Mouse (Mus musculus) cerebellum, postnatal 10 days (tissue): ENCODE measurements around the gene A230072I06Rik.

ENCODE experiments used
- DNase-seq, 2 experiments: peaks; one replicate each; pipeline ENCODE4 v3.0.0; 2021; ENCODE audit warnings: mixed read lengths in 2 of 2

Gene A230072I06Rik

GRCm38 (mm10) chr8:12278663-12279312, at the start of gene A230072I06Rik:
Gene A230072I06Rik, plus strand, starts transcription at chr8:12278819.
- no peak for DNase-seq

DNA sequence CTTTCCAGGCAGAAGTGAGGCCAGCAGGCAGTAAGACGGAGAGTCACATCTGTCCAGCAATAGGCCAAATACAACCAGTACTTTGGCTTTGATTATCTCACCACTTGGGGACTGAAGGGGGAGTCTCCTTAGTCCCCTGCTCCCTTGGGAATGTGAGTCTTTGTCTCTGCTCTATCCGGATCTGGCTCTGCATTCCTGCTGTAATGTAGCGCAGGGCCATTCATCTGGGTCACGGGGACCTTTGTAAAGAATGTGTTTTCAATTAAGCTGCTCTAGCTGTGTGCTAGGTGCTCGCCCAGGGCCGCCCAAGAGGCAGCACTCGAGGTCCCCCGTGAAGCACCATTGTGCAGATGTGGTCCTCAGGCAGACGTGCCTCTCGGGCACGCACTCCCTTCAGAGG, 44.6 kb upstream of the A230072I06Rik start:
- DNase-seq = no peak

- DNase-seq = no peak
Measured at GRCm38 (mm10) chr8:12238775-12239174, 39.8 kb upstream of the A230072I06Rik start.

DNA sequence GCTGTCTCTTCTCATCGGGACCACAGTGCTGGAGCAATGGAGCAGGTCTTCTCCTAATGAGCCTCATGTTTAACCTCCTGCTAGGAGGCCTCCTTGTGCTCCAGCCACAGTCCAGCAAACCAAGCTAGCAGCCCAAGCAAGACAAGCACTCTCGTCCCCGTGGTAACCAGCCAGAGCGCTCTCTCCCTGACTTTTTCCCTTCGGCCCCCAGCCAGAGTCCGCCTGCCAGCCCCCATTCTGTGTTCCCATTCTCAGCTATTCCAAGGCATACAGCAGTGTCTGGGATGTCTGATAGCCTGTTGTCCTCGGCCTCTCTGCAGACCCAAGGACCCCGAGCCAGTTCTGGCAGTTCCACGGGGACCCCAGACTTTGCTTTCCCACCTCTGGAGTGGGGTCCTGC, 38.5 kb upstream of the A230072I06Rik start:
- peak; percentile 37 to 50 for DNase-seq

DNA sequence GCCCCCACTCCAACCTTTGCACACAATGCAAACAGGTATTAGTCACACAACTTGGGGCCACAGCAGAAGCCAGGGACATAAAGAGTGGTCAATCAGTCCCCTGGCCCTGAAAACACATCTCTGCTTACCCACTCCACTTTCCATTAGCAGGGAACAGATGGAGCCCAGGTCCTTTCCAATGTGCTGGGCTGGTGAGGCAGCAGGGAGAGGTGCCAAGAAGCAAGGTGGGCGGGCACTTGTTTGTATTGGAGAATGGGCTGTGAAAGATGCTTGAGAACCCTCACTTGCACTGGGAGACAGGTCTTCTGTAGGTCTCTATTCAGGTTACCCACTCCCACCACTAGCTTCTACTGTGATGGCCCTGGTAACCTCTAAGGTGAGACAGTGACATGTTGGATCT, 34.9 kb upstream of the A230072I06Rik start:
- peak; percentile 85 to 89 for DNase-seq

GRCm38 (mm10) chr8:12259890-12260289, 18.7 kb upstream of the A230072I06Rik start:
- DNase-seq = peak; percentile 71 to 74

DNA sequence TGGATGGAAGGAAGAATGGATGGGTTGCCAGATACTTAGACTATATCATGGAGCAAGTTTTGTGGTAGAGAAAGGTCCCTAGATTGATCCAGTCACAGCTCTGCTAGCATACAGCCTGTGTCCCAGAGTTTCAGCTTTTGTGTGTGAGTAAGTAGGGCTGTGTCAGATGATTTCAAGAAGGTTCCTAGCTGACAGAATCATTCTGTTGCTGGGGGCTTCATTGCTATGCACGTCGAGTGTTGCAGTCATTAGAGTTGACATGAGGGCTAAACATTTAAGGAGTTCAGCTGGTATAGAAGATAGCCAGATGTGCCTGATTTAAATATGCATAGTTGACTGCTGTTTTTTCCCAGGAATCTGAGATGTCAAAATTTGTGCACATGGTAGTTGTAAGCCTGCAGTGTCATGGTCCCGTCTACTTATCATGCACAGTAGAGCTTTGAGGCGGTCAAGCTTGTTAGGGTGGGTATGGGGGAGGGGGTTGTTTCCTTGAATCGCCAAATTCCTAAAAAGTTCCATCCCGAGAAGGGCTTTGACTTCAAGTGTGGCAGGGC, 18.1 kb upstream of the A230072I06Rik start:
- DNase-seq = no peak

GRCm38 (mm10) chr8:12261556-12261955, 17.1 kb upstream of the A230072I06Rik start:
- no peak for DNase-seq

GRCm38 (mm10) chr8:12264996-12265395, 13.6 kb upstream of the A230072I06Rik start:
- DNase-seq = peak; percentile 61 to 63

GRCm38 (mm10) chr8:12267863-12268262, 10.8 kb upstream of the A230072I06Rik start:
- no peak for DNase-seq

DNA sequence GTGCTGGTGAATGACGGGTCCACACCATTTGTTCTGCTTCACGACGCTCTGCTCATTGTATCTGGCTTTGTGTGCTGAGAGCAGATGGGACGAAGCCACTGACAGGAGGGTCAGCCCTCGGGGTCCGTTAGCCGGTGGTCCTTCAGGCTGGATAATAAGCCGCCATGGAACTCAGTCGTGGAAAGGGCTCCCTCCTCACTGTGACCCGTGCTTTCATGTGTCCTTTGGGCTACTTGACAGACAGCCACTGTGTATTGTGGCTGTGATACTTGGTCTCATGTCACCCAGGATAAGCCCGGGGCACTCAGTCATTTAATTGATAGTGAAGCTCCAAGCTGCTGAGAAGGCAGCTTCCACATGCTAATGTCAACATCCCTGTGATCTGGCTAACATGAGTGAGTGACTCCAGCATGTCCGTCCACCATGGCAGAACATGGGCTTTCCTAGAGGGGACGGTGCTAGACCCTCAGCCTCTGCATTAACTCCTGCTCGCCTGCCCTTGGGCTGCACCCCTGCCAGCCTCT, 10.3 kb upstream of the A230072I06Rik start:
- peak; percentile 66 to 75 for DNase-seq

DNA sequence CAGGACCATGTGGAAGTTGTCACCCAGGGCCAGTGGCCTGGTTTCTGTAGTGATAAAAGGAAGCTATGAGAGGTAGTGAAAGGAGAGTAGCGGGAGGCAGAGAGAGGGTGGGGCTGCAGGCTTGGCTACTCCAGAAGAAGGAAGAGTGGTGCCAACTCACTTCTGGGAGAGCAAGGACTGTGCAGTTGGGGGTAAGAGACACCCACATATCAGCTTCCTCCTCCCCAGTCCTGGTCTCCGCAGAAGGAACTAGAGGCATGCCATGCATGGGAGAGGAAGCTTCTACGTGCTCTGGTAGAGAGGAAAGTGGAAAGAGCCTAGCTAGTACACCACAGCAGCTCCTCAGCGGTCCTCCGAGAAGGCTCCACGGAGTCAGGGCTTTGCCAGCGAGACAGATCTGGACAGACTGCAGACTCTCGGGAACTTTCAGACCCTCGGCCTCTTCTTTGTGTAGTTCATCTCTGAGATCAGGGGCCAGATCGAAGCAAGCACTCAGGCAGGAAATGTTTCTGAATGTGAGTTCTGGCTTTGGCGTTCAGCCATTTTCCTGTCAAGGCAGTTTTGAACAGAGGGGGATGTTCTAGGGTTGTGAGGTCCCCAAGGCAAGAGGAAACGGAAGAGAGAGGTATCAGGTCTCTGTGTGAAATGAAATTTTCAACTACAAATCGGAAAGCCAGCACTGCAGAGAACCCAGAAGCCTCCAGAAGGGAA, 1.0 kb downstream of the A230072I06Rik start:
- no peak for DNase-seq

- peak; percentile 21 to 33 for DNase-seq
Measured at GRCm38 (mm10) chr8:12282128-12282527, 3.5 kb downstream of the A230072I06Rik start.

DNA sequence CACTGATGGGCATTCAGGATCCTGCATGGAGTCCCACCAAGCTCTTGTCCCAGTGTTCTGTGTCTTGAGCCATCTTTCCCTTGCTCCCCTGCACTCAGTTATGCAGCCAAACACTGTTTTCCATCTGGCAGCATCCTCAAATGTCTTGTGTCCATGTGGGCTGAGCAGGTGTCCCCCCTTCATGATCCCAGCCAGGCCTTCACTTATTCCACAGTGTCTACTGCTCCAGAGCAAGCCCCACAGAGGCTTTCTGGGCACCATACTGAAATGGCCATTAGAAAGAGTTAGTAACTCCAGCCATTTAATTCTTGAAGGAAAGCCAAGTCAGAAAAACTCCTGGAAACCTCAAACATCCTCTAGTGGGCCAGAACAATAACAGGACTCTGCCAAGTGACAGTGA, 11.9 kb downstream of the A230072I06Rik start:
- peak in 1 of 2 experiments; percentile 25 for DNase-seq

- no peak for DNase-seq
Measured at GRCm38 (mm10) chr8:12298326-12298950, 19.8 kb downstream of the A230072I06Rik start.

GRCm38 (mm10) chr8:12301998-12302397, 23.4 kb downstream of the A230072I06Rik start:
- no peak for DNase-seq

- DNase-seq = no peak
Measured at GRCm38 (mm10) chr8:12312975-12313734, 34.5 kb downstream of the A230072I06Rik start.

GRCm38 (mm10) chr8:12314258-12314657, 35.6 kb downstream of the A230072I06Rik start:
- no peak for DNase-seq

DNA sequence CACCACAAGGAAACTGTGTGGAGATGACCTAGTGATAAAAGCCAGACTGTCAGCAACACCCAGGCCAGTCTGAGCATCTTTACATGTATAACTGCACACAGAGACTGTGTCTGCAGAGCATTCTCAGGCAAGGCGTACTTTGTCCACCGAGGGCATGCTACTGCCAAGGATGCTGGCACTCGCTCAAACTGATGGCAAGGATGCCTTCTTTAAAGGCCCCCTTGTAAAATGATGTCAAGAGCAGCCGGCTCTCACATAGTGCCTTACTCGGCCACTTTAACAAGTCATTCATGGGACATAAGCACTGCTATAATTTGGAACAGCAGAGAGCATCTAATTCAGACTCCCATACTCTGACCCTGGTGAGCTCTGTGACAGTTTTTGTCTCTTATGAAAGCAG, 36.6 kb downstream of the A230072I06Rik start:
- DNase-seq = peak; percentile 77 to 85

DNA sequence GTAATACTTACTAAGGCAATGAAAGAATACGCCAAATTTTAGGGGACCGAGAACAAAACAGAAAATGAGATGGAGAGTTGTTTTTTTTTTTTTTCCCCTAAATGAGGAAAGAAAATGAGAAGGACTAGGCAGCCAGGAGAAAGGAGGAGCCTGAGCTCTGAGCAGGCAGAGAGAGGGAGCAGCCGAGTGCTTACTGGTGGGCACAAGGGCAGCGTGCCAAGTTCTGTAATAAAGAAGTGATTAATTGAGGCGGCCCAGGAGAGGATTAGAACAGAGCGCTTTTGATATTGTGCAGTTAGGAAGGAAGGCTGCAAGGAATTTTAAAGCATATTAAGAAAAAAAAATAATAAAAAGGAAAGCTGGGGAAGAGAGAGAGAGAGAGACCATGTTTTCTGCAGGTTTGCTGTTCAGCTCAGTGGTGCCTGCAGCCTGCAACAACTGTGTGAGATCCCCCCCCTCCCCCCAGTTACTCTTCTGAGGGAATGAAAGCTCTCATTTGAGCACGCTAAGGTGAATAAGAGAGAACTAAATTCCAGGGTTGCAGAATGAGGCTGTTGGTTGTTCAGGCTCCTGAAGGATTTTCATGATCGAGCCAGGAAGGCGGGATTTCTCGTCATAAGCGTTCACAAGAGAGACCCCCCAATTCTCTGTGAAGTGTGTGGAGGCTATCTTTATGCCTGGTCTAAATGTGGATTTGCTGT, 41.3 kb downstream of the A230072I06Rik start:
- DNase-seq = peak; percentile 72 to 81

GRCm38 (mm10) chr8:12322071-12322470, 43.5 kb downstream of the A230072I06Rik start:
- no peak for DNase-seq

GRCm38 (mm10) chr8:12323238-12323637, 44.6 kb downstream of the A230072I06Rik start:
- DNase-seq = no peak
